Mouse (Mus musculus) megakaryocyte progenitor cell, adult 5-6 weeks (primary cell): ENCODE measurements around the gene Nsmce1. TPM values are rescaled to one million over a fixed set of nuclear protein-coding genes. Genes with fewer than 3 reads are reported as not detected.

Experiments used
- ATAC-seq: replicated peaks from 2 replicates; pipeline ENCODE4 v1.8.0; 2016; ENCODE audit warnings: mild to moderate bottlenecking, moderate TSS enrichment, inconsistent platforms; ENCODE audit not compliant: poor library complexity
- total RNA-seq, 2 experiments: library from RNA; stranded (forward) in 1 of 2; stranded (reverse) in 1 of 2; fragments of 157-497, 149-512 nt in 1 of 2; fragments of 200-1000 nt in 1 of 2; gene quantifications; 2 replicates each; pipeline versions ENCODE4 v1.2.3 to v1.2.4; 2015 to 2017

Nsmce1 gene
- total RNA-seq, 2 experiments from 2014 or later, result 77.2 to 80.9 TPM

DNA sequence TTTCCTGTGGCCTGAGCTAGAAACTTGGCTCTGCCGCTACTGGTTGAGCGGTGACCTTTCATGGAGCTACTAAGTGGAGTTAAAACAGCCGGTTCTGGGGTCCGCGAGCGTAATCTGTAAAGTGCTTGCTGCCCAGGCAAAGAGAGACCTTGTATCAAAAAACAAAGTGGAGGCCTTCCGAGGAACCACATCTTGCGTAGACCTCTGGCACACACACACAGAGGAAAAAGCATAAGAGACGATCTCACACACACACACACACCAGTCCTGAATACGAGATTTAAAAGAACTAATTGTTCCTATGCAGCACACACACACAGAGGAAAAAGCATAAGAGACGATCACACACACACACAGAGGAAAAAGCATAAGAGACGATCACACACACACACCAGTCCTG, 364 bp upstream of the Nsmce1 start:
- ATAC-seq, result peak; percentile 0; the same call in 1 of the 2 replicates

DNA sequence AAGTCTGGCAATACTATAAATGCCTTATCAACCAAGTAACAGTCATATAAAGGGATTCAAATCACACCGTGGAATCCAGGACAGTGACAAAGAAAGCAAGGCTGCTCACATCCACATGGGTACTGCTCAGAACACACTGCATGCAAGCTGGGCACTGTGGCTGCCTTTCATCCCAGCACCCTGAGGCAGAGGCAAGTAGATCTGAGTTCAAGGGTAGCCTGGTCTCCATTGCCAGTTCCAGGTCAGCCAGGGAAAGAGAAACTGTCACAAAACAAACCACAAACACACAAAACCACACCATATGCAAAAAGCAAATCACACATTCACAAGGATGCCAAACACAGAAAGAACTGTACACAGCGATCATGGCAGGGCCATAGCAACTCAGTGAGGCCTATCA, 1.8 kb downstream of the Nsmce1 start:
- no peak for ATAC-seq

DNA sequence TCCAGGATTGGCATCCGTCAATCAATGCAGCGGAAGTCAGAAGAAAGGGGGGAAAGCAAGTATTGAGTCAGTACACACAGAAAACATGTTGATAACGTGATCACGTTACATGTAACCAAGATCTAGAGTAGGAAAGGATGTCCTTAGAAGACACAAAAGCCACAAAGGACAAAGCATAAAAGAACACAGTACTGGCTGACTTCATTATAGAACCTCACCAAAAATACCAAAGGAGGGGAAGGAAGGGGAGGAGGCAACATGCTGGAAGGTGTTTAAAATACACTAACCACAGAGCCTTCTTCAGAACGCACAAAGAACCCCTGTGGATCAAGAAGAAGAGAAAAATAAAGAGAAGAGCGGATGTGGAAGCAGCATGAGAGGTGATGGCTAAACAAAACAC, 2.7 kb downstream of the Nsmce1 start:
- ATAC-seq, result no peak

DNA sequence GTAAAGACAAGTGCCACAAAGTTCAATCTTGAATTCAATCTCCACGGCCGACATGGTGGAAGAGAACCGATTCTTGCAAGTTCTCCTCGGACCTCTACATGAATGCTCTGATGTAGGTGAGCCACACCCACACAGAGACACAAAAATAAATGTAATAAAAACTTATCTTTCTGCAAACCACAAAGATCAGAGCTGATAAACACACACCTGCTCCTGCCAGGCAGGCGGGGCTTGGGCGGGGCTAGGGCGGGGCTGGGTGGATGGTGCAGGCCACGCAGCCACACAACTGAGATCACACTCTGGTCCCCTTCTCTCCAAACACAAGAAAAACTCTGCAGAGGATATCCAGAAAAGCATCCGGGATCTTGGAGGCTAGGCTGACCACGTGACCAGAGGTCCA, 4.3 kb downstream of the Nsmce1 start:
- no peak for ATAC-seq

DNA sequence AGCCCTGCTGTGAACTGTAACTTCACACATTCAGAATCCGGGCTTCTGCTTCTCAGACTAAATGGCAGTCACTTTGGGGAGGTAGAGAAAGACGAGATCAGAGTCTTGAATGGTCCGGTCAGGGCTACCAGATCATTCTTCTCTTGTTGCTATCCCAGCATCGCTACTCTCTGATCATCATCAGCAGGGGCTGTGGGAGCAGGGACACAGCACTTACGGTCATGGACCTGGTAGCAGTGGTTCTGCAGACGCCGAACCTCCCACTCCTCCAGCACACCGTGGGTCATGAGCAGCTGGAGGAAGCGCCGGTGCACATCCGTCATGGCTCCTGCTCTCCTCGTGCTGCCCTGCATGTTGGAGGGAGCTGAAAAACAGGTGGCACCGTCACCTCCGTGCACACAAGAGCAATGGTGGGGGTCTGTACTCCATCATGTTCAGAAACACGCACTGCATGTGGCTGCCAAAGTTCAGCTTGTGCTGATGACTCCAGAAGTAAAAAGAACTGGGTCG, 5.2 kb downstream of the Nsmce1 start:
- no peak for ATAC-seq

DNA sequence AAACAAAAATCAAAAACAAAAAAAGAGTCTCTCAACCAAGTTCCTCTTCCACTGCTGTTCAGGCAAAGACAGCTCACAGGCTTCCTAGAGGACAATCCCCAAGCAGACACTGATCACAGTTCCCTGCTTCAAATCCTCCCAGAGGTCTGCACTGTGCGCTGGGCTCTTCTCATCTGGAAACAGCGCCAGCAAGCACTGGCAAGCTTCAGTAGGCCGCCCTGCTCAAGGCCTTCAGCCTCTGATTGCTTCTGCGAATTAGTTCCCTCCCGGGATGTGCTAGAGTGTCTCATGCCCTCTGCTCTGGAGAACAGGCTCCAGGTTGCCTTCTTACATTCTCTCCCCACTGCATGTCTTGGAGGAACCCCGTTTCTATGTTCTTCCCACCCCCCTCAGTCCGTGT, 6.6 kb downstream of the Nsmce1 start:
- no peak for ATAC-seq

DNA sequence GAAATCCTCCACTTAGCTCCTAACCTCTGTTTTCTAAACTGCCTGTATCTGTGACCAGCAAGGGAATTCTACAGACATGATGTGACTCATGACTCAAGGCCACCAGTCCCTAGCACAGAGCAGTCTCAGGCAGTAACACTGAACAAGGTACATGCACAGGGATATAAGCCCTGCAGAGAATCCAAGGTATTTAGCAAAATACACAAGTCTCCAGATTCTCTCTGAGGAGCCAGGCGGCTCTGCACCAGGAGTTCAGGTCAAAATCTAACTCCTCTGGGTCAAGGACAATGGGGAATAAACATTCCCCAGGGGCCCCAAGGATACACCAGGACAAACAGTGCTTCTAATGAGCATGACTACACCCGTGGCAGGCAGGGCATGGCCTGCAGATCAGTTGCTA, 8.5 kb downstream of the Nsmce1 start:
- no peak for ATAC-seq

DNA sequence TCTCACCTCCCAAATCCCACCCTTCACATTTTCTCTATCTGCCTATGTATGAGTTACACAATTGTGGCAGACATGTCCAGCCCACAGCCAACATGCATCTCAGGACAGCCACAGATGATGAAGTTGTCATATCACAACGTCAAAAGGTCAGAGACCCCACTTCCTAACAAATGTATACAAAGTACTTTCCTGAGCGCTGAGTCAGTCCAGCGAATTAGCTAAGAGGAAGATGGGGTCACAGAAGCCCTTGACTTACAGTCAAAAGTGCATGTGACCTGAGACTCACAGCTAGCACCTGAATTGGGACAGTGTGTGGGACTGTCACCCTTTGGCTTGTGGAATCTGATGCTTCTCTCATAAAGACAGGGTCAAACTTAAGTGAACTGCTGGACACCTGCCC, 9.1 kb downstream of the Nsmce1 start:
- no peak; the same call in 1 of the 2 replicates for ATAC-seq

DNA sequence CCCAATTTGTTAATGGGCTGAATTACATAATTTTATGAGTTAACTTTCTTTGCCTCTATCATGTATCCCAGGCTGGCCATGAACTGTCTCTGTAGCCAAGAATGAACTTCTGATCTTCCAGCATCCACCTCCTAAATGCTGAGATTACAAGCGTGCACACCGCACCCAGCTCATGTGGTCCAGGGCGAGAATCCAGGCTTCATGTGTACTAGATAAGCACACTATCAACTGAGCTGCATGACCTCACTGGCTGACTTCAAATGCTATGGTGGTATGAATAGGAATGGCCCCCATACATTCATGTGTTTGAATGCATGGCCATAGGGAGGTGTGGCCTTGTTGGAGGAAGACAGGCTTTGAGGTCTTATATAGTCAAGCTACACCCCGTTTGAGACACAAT, 10.9 kb downstream of the Nsmce1 start:
- peak; percentile 63 for ATAC-seq

DNA sequence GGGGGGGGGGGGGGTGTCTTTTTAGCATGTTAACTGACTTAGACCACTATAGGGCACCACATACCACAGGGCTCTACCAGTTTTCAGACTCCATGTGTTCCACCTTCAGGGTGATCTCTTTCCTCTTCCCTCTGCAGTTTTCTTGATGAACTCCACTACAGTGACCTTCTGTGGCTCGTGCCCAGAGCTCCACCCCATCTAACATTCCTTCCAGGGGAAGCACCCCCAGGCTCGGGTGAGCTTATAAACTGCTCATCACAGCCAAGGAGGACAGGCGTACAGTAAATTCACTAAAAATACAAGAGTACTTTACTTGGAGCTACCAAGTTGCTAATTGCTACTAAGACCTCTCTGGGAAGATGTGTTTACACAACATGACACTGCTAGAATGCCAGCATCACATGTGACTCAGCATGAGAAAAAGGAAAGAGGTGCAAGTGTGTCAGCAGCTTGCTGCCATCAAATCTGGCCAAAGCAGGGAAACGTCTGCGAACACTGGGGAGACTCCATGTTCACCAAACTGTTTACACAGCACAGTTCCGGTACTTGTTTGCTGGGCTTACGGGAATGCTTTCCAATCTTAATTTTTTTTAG, 12.9 kb downstream of the Nsmce1 start:
- ATAC-seq, result no peak

DNA sequence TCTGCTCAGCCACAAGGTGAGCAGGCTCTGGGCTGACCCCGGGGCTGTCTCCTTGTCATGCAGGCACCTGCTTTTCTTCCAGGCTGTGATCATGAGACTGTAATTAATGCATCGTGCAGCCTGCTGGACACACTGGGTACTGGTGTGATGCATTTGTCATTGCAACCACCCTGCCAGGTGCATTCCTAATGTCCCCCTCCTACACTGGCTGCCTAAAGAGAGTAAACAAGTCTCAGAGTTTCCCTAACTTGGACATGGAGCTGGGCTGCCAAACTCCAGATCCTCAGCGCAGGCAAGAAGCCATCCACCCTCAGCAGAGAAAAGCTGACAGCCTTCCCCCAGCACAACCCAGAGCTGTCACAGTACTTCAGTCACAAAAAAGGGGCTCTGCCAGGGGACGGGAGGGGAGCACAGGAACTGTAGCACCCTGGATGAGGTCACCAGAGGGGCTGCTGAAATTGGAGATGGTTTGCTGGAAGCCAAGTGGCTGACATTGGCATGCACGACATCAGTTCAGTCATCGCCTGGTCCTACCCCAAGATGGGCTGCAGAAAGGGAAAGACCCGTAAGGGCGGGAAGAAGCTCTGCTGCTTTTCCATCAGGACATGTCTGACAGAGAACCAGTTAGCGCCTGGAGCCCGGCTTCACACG, 15.7 kb downstream of the Nsmce1 start:
- no peak for ATAC-seq

DNA sequence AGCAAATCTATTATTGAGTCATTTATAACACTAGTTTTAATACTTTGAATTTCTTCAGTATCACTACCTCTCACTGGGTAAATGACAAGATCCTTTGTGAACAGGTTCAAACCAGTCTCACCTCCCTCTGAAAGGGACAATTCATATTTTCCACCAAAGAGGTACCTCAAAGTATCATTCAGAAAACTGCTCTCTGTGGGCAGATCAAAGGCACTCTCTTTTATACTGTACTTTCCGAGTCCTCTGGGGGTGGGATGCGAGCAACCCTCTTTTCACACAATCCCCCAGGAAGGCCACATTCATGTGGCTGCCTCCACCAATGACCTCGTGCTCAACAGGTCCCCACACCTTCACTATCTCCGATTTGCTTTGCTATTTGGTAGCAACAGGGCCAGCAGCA, 16.9 kb downstream of the Nsmce1 start:
- ATAC-seq, result no peak

DNA sequence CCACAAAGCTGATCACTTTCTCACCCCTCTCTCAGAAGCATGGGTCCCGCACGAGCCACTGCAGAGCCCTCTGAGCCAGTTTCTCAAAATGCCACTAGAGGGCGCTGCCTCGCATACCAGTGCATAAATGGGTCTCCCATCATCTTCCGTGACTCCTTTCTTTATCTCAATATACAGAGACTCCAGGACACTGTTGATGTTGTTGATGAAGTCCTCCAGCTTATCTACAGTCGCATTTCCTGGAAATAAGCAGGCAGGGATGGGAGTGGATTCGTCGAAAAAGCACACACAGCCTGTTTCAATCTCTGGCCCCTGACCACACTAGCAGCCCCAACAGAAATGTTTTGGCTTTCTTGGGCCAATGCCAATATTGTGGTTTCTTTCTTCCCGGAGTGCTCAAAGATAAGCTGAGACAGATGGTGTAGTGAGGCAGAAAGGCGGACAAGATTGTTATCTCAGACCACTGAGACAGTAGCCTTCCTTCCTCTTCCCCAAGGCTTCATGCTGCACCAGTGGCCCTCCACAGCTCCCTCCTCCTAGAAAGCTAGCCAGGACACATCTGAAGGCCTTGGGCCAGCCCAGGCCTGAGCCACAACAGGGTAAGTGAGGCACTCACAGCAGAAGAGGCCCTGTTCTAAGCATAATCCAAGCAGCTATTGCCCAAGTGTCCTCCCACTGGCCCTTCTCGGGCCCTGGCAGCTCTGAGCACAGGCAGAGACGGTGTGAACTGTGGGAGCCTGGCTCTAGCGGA, 19.2 kb downstream of the Nsmce1 start:
- peak; percentile 72 for ATAC-seq

DNA sequence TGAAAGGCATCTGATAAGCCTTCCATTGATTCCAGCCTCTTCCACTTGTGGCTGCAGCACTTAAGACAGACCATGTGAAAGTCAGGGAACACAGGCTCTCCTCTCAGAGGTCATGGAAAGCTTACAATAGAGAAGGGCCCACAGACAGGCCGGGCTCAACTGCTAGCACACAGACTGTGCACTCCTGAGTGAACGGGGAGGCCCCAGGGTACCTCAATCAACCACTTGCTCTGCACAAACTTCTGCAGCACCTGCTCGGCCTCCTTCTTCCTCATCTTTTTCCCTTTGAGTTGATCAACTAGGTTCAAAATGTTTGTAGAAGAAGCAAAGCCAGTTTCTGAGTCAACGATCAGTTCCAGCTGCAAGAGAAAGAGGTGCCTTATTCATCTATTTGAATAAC, 20.5 kb downstream of the Nsmce1 start:
- no peak for ATAC-seq

DNA sequence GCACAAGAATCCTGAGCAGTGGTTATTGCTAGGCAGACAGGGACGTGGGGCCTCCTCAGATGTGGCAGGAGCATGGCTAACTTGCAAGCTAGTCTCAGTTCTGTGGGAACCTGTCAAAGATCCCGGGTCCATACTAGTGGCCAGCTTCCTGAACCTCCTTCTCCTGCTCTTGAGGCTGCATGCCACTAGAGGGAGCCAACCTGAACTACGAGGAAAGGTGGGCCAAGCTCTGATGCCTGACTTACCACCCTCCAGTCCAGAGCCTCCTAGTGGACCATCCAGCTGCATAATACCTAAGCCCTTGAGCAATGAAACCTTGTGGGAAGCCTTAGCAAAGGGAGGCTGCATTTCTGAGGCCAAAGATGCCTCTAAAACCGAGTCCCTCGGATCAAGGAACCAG, 21.5 kb downstream of the Nsmce1 start:
- ATAC-seq, result peak; percentile 63

DNA sequence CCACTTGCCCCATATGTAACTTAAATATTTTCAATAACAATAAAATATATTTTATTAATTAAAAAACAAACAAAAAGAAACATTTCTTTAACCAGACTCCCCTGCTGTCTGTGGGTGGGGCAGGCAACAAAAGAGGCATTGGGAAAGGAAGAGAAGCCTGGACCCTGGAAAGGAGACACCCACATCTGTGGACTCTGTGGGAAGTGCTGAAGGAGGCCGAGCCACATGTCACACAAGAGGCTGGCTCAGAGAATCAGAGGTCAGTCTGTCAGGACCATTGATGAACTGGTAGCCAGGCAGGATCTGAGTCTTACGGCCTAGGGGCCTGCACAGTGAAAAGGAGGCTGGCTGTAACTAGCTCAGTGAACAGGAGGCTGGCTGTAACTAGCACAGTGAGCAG, 29.2 kb downstream of the Nsmce1 start:
- ATAC-seq, result no peak

DNA sequence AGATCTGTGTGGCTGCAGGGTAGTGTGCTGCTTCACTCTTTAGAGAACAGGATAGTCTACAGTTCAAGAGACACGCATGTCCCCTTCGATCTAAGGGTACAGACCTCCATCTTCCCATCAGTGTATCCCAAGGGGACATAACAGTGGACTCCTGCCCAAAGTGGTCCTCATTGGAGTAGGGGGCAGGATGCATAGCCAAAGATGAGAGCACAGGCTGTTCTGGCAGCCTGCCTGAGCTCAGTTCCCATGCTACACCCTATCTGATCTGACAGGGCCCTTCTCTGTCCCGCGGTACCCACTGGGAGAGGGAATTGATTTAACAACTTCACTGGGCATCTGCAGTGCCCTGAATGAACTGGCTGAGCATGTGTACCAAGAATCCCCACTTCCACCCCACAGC, 37.7 kb downstream of the Nsmce1 start:
- ATAC-seq, result no peak

DNA sequence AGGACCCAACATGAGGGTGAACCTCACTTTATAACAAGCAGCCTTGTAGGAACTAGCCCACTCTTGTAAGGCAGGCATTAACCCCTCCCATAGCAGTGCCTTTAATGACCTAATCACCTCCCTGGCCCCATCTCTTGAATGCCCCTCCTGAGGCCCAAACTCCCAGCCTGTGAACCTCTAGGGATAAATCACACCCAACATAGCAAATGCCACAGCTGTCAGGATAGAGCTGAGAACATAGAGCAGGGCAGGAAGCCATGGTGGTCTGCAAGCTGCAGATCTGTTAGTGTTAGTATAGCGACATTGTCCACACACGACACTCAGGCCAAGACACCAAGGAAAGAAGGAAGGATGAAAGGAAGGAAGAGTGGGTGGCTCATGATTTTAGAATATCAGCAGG, 40.3 kb downstream of the Nsmce1 start:
- ATAC-seq, result no peak

DNA sequence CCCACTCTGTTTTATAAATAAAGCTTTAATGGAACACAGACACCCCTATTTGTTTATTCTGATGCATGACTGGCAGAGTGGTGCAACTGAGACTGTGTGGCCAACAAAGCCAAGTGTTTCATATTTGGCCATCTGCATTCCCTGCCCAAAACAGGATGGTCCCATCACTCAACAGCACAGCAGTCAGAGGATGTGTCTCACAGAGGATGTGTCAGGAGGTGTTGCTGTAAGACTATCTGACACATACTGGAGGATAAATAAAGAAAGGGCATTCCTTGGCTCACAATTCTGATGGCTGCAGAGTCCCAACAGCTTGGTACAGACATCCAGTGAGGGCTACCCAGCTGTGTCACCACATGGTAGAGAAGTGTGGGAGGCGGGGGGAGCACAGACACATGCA, 40.7 kb downstream of the Nsmce1 start:
- no peak for ATAC-seq

DNA sequence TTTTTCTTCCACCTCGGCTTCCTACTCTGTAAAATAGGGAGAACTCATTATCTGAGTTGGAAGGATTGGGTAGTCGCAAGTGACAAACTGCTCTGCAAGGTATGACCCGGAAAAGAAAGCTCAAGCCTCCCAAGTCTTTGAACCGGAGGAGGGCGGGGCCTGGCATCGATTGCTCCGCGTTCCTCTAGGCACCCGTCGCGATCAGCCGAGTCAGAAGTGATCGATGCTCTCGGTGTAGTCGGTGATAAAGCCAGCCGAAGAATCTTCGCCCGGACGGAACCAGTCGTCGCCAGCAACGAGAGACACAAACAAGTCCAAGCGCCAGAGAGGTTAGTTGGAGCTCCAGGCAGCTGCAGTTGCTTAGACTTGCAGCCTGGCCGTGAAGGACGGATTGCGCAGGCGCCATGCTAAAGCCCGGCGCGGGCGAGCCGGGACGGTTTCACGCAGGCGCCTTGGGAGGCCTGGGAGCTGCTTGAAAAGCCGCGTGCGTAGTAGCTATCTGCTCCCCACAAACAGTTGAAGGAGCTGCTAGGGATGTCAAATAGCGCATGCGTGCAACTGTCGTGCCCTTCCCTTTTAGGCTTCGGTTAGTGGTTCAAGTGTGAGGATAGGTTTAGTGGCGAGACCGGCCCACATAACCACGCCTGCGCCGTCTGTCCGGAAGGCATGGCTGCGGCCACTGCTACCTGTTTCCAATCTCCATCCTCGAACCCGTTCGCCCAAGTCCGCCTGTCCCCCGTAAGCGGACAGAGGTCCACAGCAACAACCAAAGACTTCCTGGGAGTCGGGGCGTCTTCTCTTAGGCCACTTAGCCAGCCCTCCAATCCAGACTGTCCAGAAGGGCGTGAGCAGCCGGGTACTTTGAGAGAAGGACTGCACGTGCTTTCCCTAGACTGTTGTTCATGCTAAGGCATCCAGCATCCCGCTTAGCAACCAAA, 46.7 kb downstream of the Nsmce1 start, which contains the start of gene Kdm8:
Gene Kdm8 (plus strand): TSS at position 213 of the 938 bp plus-strand sequence.
- peak; percentile 87 for ATAC-seq

DNA sequence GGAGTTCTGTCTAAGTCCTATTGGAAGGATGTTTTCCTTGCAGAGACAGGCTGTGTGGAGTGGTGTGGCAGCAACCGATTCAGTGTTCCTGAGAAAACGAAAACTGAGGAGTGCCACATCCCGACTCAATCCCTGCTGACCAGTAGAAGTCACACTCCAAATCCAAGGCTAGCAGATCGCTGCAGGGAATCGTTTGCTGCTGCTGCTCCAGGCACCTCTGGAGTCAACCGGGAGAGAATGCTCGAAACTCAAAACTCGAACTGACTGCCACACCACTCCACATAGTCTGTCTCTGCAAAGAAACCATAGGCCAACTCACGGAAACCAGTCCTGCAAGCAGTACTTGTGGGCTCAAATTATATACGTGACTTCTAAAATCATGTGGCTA, 47.3 kb downstream of the Nsmce1 start:
- peak; percentile 8 for ATAC-seq
